15 mouse cellular contexts compared by ENCODE assay signal in genomic region chr15:38419621-38420020, GRCm38 (mm10).
DNase-seq lines count a peak whose midpoint lies in the region; ATAC-seq lines count a peak whose summit lies in the region.
"Had no signal": no experiment of that assay in that cellular context is flagged by ENCODE, and none has a peak within 500 bp of the region (broad histone marks: within the 10 kb centered on the region; RNA-seq: fewer than 3 reads in every experiment).

No protein-coding gene starts in this region.

- H3K4me1 ChIP-seq in kidney, embryonic 14.5 days (ENCODE audit: control insufficient read depth, insufficient read depth, low read length) = peaks cover 12% of the 10 kb centered on the region; the same call in 1 of the 2 replicates
- H3K4me1 ChIP-seq in heart, embryonic 10.5 days = peaks cover 25% of the 10 kb centered on the region
- H3K4me1 ChIP-seq in limb, embryonic 10.5 days = peaks cover 21% of the 10 kb centered on the region
- H3K4me1 ChIP-seq in hindbrain, embryonic 10.5 days (replicated peaks) = peaks cover 13% of the 10 kb centered on the region
- H3K4me1 ChIP-seq: midbrain, embryonic 15.5 days had no signal

- no peaks in the 10 kb centered on the region for H3K36me3 ChIP-seq in kidney, embryonic 14.5 days (ENCODE audit: control insufficient read depth, insufficient read depth, low read length)
- no peaks in the 10 kb centered on the region for H3K36me3 ChIP-seq in heart, embryonic 10.5 days
- H3K36me3 ChIP-seq in limb, embryonic 10.5 days = no peaks in the 10 kb centered on the region
- no peaks in the 10 kb centered on the region for H3K36me3 ChIP-seq in hindbrain, embryonic 10.5 days
- H3K36me3 ChIP-seq: forebrain, embryonic 10.5 days; hindbrain, embryonic 15.5 days; midbrain, embryonic 15.5 days had no signal

- H3K27ac ChIP-seq in kidney, embryonic 14.5 days (ENCODE audit: low read depth, low read length) = no peak overlapping the region
- H3K27ac ChIP-seq in heart, embryonic 10.5 days = peak overlapping the region; percentile 48; the same call in 1 of the 2 replicates
- H3K27ac ChIP-seq in limb, embryonic 10.5 days = no peak overlapping the region
- H3K27ac ChIP-seq in hindbrain, embryonic 10.5 days = no peak overlapping the region
- H3K27ac ChIP-seq: forebrain, embryonic 10.5 days; hindbrain, embryonic 15.5 days; midbrain, embryonic 15.5 days had no signal

- H3K4me2 ChIP-seq in kidney, embryonic 14.5 days (replicated peaks; ENCODE audit: low read depth, low read length) = no peak overlapping the region
- H3K4me2 ChIP-seq: hindbrain, embryonic 15.5 days; midbrain, embryonic 15.5 days had no signal

- no peak for ATAC-seq in kidney, embryonic 14.5 days (ENCODE audit: low FRiP score, low TSS enrichment)
- ATAC-seq: midbrain, embryonic 15.5 days had no signal

- H3K9me3 ChIP-seq in kidney, embryonic 14.5 days (ENCODE audit: control insufficient read depth, low read length) = no peaks in the 10 kb centered on the region
- no peaks in the 10 kb centered on the region for H3K9me3 ChIP-seq in heart, embryonic 10.5 days
- no peaks in the 10 kb centered on the region for H3K9me3 ChIP-seq in limb, embryonic 10.5 days (replicated peaks)
- no peaks in the 10 kb centered on the region for H3K9me3 ChIP-seq in hindbrain, embryonic 10.5 days
- H3K9me3 ChIP-seq: forebrain, embryonic 10.5 days; hindbrain, embryonic 15.5 days; midbrain, embryonic 15.5 days had no signal

- DNase-seq in kidney, adult 11 months = peak; percentile 13
- peak; percentile 12 for DNase-seq in embryo, embryonic 11 days
- peak; percentile 72 for DNase-seq in heart, embryonic 10.5 days (ENCODE audit: low spot score)
- peak; percentile 28 for DNase-seq in limb, embryonic 10.5 days (ENCODE audit: low spot score)
- DNase-seq in hindbrain, embryonic 10.5 days (ENCODE audit: low spot score) = no peak
- DNase-seq in natural killer cell, adult 2 months (ENCODE audit: low spot score in 2 of 2) = no peak
- no peak for DNase-seq in testis, postnatal 10 days (ENCODE audit: low spot score)
- DNase-seq: adrenal gland, adult 2 months; lung, postnatal 10 days; right cerebral cortex, postnatal 25 days had no signal

- H3K4me3 ChIP-seq in kidney, embryonic 14.5 days (ENCODE audit: low read length) = no peak overlapping the region
- no peak overlapping the region for H3K4me3 ChIP-seq in heart, embryonic 10.5 days
- H3K4me3 ChIP-seq in limb, embryonic 10.5 days = no peak overlapping the region
- H3K4me3 ChIP-seq in hindbrain, embryonic 10.5 days = no peak overlapping the region
- H3K4me3 ChIP-seq: forebrain, embryonic 10.5 days; hindbrain, embryonic 15.5 days; midbrain, embryonic 15.5 days had no signal

- no peak overlapping the region for H3K9ac ChIP-seq in kidney, embryonic 14.5 days (ENCODE audit: low read depth, low read length)
- H3K9ac ChIP-seq: hindbrain, embryonic 15.5 days; midbrain, embryonic 15.5 days had no signal

- 22% methylated on average over 7 of the region's 7 CpGs for WGBS in kidney, embryonic 14.5 days
- WGBS in heart, embryonic 10.5 days = 58% methylated on average over 7 of the region's 7 CpGs
- 25% methylated on average over 7 of the region's 7 CpGs for WGBS in limb, embryonic 10.5 days
- WGBS in hindbrain, embryonic 10.5 days = 71% methylated on average over 7 of the region's 7 CpGs

- no peaks in the 10 kb centered on the region for H3K27me3 ChIP-seq in kidney, embryonic 14.5 days (ENCODE audit: control insufficient read depth, insufficient read depth, low read length)
- H3K27me3 ChIP-seq in heart, embryonic 10.5 days (ENCODE audit: insufficient read depth, poor library complexity, severe bottlenecking) = no peaks in the 10 kb centered on the region
- H3K27me3 ChIP-seq in limb, embryonic 10.5 days (ENCODE audit: low read depth, poor library complexity, severe bottlenecking) = no peaks in the 10 kb centered on the region
- no peaks in the 10 kb centered on the region for H3K27me3 ChIP-seq in hindbrain, embryonic 10.5 days (ENCODE audit: insufficient read depth, poor library complexity, severe bottlenecking)
- H3K27me3 ChIP-seq: hindbrain, embryonic 15.5 days; midbrain, embryonic 15.5 days; Patski had no signal

Comparison
In these comparisons a context has a peak if more than half of its experiments do, and no peak if none do; other contexts are left out.
1. DNase-seq: peak in kidney, adult 11 months (single experiment), embryo, embryonic 11 days (single experiment), heart, embryonic 10.5 days (single experiment) and limb, embryonic 10.5 days (single experiment); none in hindbrain, embryonic 10.5 days (single experiment), natural killer cell, adult 2 months (0 of 2) and testis, postnatal 10 days (single experiment).